Mouse (Mus musculus) forebrain, embryonic 11.5 days (tissue): ENCODE results near the gene Jarid2. TPM values are rescaled to one million over a fixed set of nuclear protein-coding genes. Genes with fewer than 3 reads are reported as not detected.
"Not testable (repeated sequence)": the region's sequence is repeated elsewhere in the genome, so short reads cannot be mapped to it uniquely, and the experiment has no call there.

Source experiments
- ATAC-seq: fragments of 200-750 bp; cut with Nextera tagmentation; replicated peaks from 2 replicates; pipeline ENCODE4 v1.8.0; 2017; ENCODE audit warnings: moderate TSS enrichment; ENCODE audit not compliant: low FRiP score
- DNase-seq: peaks from one replicate; pipeline ENCODE4 v3.0.0-alpha.2; 2017; ENCODE audit warnings: low spot score
- H3K27ac ChIP-seq: fragments of 300-500 bp; sonication (generic); 2 replicates; pipeline ENCODE4 v1.5.1; 2014; ENCODE audit warnings: low read depth, low read length
- H3K27me3 ChIP-seq: fragments of 300-500 bp; sonication (generic); 2 replicates; pipeline ENCODE4 v1.6.1; 2014; ENCODE audit warnings: mild to moderate bottlenecking, low read length, mixed read lengths; ENCODE audit not compliant: control insufficient read depth, insufficient read depth
- H3K36me3 ChIP-seq: fragments of 300-500 bp; sonication (generic); 2 replicates; pipeline ENCODE4 v1.6.1; 2014; ENCODE audit warnings: mild to moderate bottlenecking, low read length, moderate library complexity, mixed read lengths; ENCODE audit not compliant: control insufficient read depth, insufficient read depth
- H3K4me1 ChIP-seq: fragments of 300-500 bp; sonication (generic); replicated peaks from 2 replicates; pipeline ENCODE4 v1.6.1; 2014; ENCODE audit warnings: low read length, mixed read lengths; ENCODE audit not compliant: control insufficient read depth, insufficient read depth
- H3K4me2 ChIP-seq: fragments of 300-500 bp; sonication (generic); 2 replicates; pipeline ENCODE4 v1.6.1; 2014; ENCODE audit warnings: low read depth, mild to moderate bottlenecking, low read length, moderate library complexity, mixed read lengths; ENCODE audit not compliant: severe bottlenecking
- H3K4me3 ChIP-seq: fragments of 300-500 bp; sonication (generic); 2 replicates; pipeline ENCODE4 v1.5.1; 2014; ENCODE audit warnings: low read depth, low read length
- H3K9ac ChIP-seq: fragments of 300-500 bp; sonication (generic); 2 replicates; pipeline ENCODE4 v1.6.1; 2014; ENCODE audit warnings: low read length
- H3K9me3 ChIP-seq: fragments of 300-500 bp; sonication (generic); 2 replicates; pipeline ENCODE4 v1.6.1; 2016; ENCODE audit warnings: low read length, mixed read lengths; ENCODE audit not compliant: control insufficient read depth
- WGBS: fragments of 180-500 bp; shearing (Covaris S2); extraction: QIAGEN DNeasy Blood & Tissue Kit; methylation state at CpG from one replicate; pipeline ENCODE4 v1.1.7; 2014; 5-methylcytosine and 5-hydroxymethylcytosine counted together
- polyA plus RNA-seq: library from polyadenylated mRNA; unstranded; fragments of >200 nt; fragmentation: Nextera tagmentation; extraction: Ambion mirVana; gene quantifications from 2 replicates; pipeline ENCODE4 v1.2.1, GENCODE M21; 2014

The Jarid2 gene
- polyA plus RNA-seq, 1 experiment from 2014 or later, result 43.6 TPM

DNA sequence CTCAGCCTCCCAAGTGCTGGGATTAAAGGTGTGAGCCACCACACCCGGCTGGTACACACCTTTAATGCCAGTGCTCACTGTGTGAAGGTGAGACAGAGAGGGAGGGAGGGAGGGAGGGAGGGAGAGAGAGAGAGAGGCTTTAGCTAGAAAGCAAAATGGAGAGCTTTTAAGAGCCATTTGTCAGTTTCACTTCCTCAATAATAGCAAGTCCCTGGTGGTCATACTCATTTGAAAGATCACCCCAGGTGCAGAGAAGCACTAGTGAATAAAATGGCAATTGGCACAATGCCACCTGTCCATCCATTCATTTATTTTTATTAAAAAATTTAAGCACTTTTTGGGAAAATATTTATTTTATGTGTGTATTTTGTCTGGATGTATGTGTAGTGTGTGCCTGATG, 9.2 kb upstream of the Jarid2 start:
- DNase-seq (no peak), ATAC-seq (no peak)
- no peak overlapping the region for H3K4me3 ChIP-seq
- 83% methylated on average over 1 of the region's 1 CpGs for WGBS
- H3K9me3 ChIP-seq, result no peaks in the 10 kb centered on the region
- no peaks in the 10 kb centered on the region for H3K36me3 ChIP-seq
- no peaks in the 10 kb centered on the region for H3K4me1 ChIP-seq
- no peak overlapping the region for H3K9ac ChIP-seq
- no peak overlapping the region for H3K4me2 ChIP-seq
- no peak overlapping the region for H3K27ac ChIP-seq
- H3K27me3 ChIP-seq, result no peaks in the 10 kb centered on the region

DNA sequence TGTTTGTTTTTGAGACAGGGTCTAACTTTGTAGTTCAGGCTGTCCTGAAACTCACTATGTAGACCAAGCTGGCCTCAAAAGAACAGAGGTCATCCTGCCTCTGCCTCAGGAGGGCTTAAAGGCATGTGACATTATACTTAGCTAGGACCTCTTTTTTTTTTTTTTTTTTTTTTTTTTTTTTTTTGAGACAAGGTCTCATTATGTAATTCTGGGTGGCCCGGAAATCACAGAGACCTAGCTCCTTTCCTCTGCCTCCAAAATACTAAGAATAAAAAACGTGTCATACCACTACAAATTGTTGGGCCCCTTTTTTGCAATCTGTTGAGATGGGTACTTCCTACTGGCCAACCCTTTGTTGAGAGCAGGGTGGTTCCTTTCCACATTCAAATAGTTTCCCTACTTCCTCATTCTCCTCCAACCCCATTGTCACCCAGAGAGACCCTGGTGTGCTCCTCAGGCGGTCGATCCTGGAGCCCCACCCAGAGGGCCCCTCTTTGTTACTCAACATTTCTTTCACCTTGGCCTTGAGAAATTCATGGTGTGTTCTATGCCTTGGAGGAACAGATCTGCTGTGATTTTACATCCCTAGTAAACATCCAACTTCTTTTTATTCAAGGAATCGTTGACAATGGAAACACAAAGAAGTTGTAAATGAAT, 7.3 kb upstream of the Jarid2 start:
- ATAC-seq, result no peak
- 76% methylated on average over 5 of the region's 5 CpGs for WGBS
- Histone ChIP-seq H3K36me3 (no peaks in the 10 kb centered on the region), H3K4me1 (no peaks in the 10 kb centered on the region), H3K27me3 (no peaks in the 10 kb centered on the region), H3K4me3 (no peak overlapping the region), H3K4me2 (no peak overlapping the region), H3K9ac (no peak overlapping the region), H3K27ac (no peak overlapping the region), H3K9me3 (no peaks in the 10 kb centered on the region)
- DNase-seq, result no peak

GRCm38 (mm10) chr13:44723522-44723921, 5.8 kb upstream of the Jarid2 start:
- not testable (repeated sequence) for ATAC-seq, H3K9ac ChIP-seq, H3K4me2 ChIP-seq, H3K27me3 ChIP-seq, H3K9me3 ChIP-seq, H3K4me1 ChIP-seq, H3K4me3 ChIP-seq, H3K36me3 ChIP-seq, DNase-seq, H3K27ac ChIP-seq
- WGBS, result 89% methylated on average over 9 of the region's 9 CpGs

DNA sequence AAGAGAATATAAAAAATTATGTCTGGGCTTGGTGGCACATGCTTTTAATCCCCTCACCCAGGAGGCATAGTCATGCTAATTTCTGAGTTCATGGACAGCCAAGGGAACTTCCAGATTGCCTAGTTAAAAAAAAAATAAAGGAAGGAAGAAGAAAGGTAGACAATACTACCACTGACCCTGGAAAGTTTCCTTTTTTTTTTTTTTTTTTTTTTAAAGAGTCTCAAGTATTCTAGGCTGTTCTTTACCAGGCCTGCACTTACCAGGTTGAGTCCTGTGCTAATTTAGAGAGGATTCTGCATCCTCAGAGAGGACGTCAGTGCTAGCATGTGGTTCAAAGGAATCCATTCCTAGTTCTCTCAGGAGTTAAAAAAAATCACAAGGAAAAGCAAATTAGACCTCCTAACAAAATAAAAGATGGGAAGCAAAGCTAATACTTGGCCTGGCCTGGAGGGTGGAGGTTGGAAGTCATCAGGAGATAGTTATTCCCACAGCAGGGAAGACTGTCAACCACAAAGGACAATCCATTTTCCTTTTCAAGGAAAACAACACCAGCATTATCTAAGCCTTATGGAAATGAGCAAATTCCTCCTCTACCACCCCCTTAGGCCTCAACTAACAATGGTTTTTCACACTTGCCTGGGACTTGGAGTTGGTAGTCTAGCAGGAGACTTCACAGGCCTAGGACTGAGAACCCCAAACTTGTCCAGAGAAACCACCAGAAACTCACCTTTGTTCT, 961 bp upstream of the Jarid2 start:
- Histone ChIP-seq H3K4me1 (peaks cover 8% of the 10 kb centered on the region; the same call in 1 of the 2 replicates), H3K27me3 (no peaks in the 10 kb centered on the region), H3K9me3 (no peaks in the 10 kb centered on the region), H3K36me3 (no peaks in the 10 kb centered on the region), H3K4me2 (no peak overlapping the region), H3K9ac (no peak overlapping the region), H3K4me3 (no peak overlapping the region), H3K27ac (no peak overlapping the region)
- WGBS, result 22% methylated on average over 1 of the region's 1 CpGs
- no peak for DNase-seq
- no peak for ATAC-seq

DNA sequence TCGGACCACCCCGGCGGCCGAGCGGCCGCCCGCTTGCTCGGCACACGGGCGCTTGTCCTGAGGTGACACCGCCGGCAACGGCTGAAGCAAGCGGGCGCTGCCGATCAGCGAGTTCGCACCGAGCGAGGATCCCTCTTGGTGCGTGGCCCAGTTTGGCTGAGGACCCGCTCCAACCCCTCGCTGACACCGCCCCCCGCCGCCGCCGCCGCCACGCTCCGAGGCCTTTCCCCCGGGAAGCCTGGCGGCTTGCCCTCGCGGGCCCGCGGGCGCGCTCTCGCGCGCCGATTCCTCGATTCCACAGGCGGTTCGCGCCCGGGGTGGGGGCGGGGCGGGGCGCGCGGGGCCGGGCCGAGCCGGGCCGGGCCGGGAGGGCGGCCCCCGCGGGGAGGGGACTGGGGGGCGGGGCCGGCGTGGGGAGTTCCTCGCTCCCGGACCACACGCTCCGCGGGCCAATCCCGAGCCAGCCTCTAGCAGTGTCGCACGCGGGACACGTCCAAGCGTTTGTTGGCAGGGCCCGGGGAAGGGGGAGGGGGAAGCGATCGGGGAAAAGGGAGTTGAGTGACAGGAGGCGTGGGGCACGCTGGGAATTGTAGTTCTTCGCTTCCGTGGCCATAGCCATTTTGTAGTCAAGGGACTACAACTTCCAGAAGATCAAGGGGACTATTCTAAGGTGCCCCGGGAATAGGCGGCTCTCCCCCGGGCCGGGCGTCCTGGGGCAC, 1.0 kb downstream of the Jarid2 start:
- Histone ChIP-seq H3K9me3 (no peaks in the 10 kb centered on the region), H3K4me3 (peak overlapping the region; percentile 74), H3K9ac (peak overlapping the region; percentile 86), H3K4me2 (peak overlapping the region; percentile 94), H3K27ac (peak overlapping the region; percentile 86), H3K27me3 (no peaks in the 10 kb centered on the region), H3K36me3 (no peaks in the 10 kb centered on the region), H3K4me1 (peaks cover 14% of the 10 kb centered on the region; the same call in 1 of the 2 replicates)
- DNase-seq, result peak; percentile 99
- WGBS, result under 1% methylated on average over 80 of the region's 87 CpGs
- peak; percentile 95 for ATAC-seq

GRCm38 (mm10) chr13:44730939-44731551, 1.8 kb downstream of the Jarid2 start:
- DNase-seq (peak; percentile 89), ATAC-seq (peak; percentile 78)
- Histone ChIP-seq H3K36me3 (no peaks in the 10 kb centered on the region), H3K4me1 (peaks cover 14% of the 10 kb centered on the region; the same call in 1 of the 2 replicates), H3K4me3 (peak overlapping the region; percentile 74), H3K27ac (peak overlapping the region; percentile 86), H3K9ac (peak overlapping the region; percentile 86), H3K4me2 (peak overlapping the region; percentile 94), H3K9me3 (no peaks in the 10 kb centered on the region), H3K27me3 (no peaks in the 10 kb centered on the region)
- 0% methylated on average over 38 of the region's 41 CpGs for WGBS

DNA sequence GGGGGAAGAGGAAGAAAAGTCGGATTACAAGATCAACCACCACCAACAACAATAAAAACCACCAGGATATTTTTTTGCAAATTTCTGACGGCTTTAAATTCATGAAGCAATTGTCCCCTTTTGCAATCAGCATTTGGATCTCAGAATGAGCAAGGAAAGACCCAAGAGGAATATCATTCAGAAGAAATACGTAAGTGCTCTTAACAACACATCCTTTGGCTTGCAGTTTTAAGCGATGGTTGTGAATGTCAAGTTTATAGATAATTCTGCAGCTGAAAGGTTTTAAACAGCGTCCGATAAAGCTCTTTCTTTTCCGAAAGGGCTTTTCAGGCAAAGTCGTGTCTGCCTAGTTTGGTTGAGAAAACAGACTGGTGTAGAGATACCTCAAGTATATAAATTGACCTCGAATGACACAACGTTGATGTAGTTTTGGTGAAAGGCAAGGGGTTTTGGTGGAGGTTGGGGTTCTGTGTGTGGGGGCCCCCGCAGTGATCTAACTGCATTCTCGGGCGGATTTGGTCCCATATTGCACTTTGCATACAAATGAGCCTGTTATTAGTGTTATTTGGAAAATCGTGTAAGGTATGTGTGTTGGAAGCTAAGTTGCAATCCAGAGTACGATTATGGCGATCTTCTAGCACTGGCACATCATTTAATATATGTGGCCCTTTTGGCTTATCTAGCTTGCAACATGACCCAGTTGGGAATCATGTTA, 2.6 kb downstream of the Jarid2 start:
- no peaks in the 10 kb centered on the region for H3K9me3 ChIP-seq
- H3K27me3 ChIP-seq, result no peaks in the 10 kb centered on the region
- H3K4me1 ChIP-seq, result peaks cover 14% of the 10 kb centered on the region; the same call in 1 of the 2 replicates
- no peak overlapping the region for H3K27ac ChIP-seq
- DNase-seq (no peak), ATAC-seq (no peak)
- peak overlapping the region; percentile 86 for H3K9ac ChIP-seq
- WGBS, result under 1% methylated on average over 16 of the region's 16 CpGs
- peak overlapping the region; percentile 94 for H3K4me2 ChIP-seq
- peak overlapping the region; percentile 74 for H3K4me3 ChIP-seq
- no peaks in the 10 kb centered on the region for H3K36me3 ChIP-seq

GRCm38 (mm10) chr13:44732442-44732974, 3.2 kb downstream of the Jarid2 start:
- H3K27ac ChIP-seq, result no peak overlapping the region
- H3K4me2 ChIP-seq, result peak overlapping the region; percentile 94
- peak overlapping the region; percentile 74 for H3K4me3 ChIP-seq
- no peaks in the 10 kb centered on the region for H3K36me3 ChIP-seq
- H3K9me3 ChIP-seq, result no peaks in the 10 kb centered on the region
- H3K27me3 ChIP-seq, result no peaks in the 10 kb centered on the region
- H3K9ac ChIP-seq, result peak overlapping the region; percentile 86
- ATAC-seq (no peak), DNase-seq (no peak)
- peaks cover 14% of the 10 kb centered on the region; the same call in 1 of the 2 replicates for H3K4me1 ChIP-seq
- WGBS, result 0% methylated on average over 7 of the region's 7 CpGs
